Mouse (Mus musculus) limb, embryonic 12.5 days (tissue): Measurements from ENCODE around the gene Fhod1. TPM values are rescaled to one million over a fixed set of nuclear protein-coding genes. Genes with fewer than 3 reads are reported as not detected.
A peak's percentile ranks its signal among the peaks of the same experiment; 100 is the strongest.

Experiments
- ATAC-seq: fragments of 200-750 bp; cut with Nextera tagmentation; 2 replicates; pipeline ENCODE4 v1.8.0; 2017; ENCODE audit warnings: low read depth, moderate TSS enrichment; ENCODE audit not compliant: insufficient number of reproducible peaks, insufficient read depth, low FRiP score, low TSS enrichment
- H3K27ac ChIP-seq: fragments of 300-500 bp; sonication (generic); 2 replicates; pipeline ENCODE4 v1.5.1; 2016; ENCODE audit warnings: mild to moderate bottlenecking, moderate library complexity
- H3K27me3 ChIP-seq: fragments of 300-500 bp; sonication (generic); 2 replicates; pipeline ENCODE4 v1.6.1; 2016; ENCODE audit warnings: mild to moderate bottlenecking, moderate library complexity
- H3K36me3 ChIP-seq: fragments of 300-500 bp; sonication (generic); 2 replicates; pipeline ENCODE4 v1.6.1; 2016; ENCODE audit warnings: mild to moderate bottlenecking, moderate library complexity
- H3K4me1 ChIP-seq: fragments of 300-500 bp; sonication (generic); replicated peaks from 2 replicates; pipeline ENCODE4 v1.6.1; 2016
- H3K4me2 ChIP-seq: fragments of 300-500 bp; sonication (generic); 2 replicates; pipeline ENCODE4 v1.6.1; 2016; ENCODE audit warnings: mild to moderate bottlenecking, moderate library complexity
- H3K4me3 ChIP-seq: fragments of 300-500 bp; sonication (generic); replicated peaks from 2 replicates; pipeline ENCODE4 v1.5.1; 2016; ENCODE audit warnings: mild to moderate bottlenecking
- H3K9ac ChIP-seq: fragments of 300-500 bp; sonication (generic); replicated peaks from 2 replicates; pipeline ENCODE4 v1.6.1; 2016; ENCODE audit warnings: mild to moderate bottlenecking, moderate library complexity
- H3K9me3 ChIP-seq: fragments of 300-500 bp; sonication (generic); 2 replicates; pipeline ENCODE4 v1.6.1; 2016; ENCODE audit warnings: mild to moderate bottlenecking, moderate library complexity
- WGBS: fragments of 180-500 bp; shearing (Covaris S2); methylation state at CpG from one replicate; pipeline ENCODE4 v1.1.7; 2016; 5-methylcytosine and 5-hydroxymethylcytosine counted together
- polyA plus RNA-seq: library from polyadenylated mRNA; unstranded; fragments of >200 nt; fragmentation: Nextera tagmentation; extraction: Ambion mirVana; gene quantifications from 2 replicates; pipeline ENCODE4 v1.2.1, GENCODE M21; 2016

Gene Fhod1
- polyA plus RNA-seq, 1 experiment from 2014 or later = 1.6 TPM

DNA sequence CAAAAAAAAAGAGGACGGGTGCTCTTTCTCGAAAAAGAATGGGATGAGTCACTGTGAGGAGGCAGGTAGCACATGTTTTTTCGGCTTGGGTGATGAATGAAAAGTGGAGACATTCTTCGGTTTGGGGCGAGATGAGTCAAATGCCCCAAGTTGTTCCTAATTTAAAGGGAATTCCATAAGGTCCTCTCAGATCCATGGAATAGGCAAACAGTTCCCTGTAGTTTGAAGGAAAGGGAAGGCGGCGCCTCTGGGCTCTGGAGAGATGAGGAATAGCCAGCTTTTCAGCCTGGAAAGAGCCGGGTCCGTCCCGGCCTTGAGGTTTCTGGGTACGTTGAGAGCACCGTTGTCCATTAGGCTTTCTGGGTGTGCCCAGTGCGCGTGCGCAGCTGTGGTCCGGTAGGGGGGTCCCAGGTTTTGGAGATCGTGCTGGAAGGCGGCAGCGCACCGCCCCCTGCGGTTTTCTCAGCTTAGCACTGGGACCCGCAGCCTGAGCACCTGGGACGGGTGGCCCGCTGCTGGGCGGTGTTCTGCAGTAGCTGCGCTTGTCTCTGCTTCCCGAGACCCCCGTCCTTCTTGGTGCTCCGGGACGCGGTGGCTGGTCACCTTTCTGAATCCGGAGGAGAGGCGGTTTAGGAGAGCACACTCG, 820 bp upstream of the Fhod1 start, which contains the start of gene Slc9a5:
Gene Slc9a5, plus strand, starts transcription at position 394 of the 646 bp plus-strand sequence.
- ATAC-seq = peak; percentile 5; the same call in 1 of the 2 replicates
- peak within 1 kb of the TSS; percentile 83 for H3K9ac ChIP-seq
- H3K27ac ChIP-seq = peak within 1 kb of the TSS; percentile 90
- H3K4me3 ChIP-seq = peak within 1 kb of the TSS; percentile 75
- 0 out of 2 replicates have a peak, but pooled peaks cover 2% of the 10 kb centered on the region for H3K36me3 ChIP-seq
- peak within 1 kb of the TSS; percentile 94 for H3K4me2 ChIP-seq
- no peaks in the 10 kb centered on the region for H3K9me3 ChIP-seq
- WGBS = under 1% methylated on average over 34 of the region's 34 CpGs
- no peaks in the 10 kb centered on the region; the same call in 1 of the 2 replicates for H3K27me3 ChIP-seq
- H3K4me1 ChIP-seq = peaks cover 34% of the 10 kb centered on the region

DNA sequence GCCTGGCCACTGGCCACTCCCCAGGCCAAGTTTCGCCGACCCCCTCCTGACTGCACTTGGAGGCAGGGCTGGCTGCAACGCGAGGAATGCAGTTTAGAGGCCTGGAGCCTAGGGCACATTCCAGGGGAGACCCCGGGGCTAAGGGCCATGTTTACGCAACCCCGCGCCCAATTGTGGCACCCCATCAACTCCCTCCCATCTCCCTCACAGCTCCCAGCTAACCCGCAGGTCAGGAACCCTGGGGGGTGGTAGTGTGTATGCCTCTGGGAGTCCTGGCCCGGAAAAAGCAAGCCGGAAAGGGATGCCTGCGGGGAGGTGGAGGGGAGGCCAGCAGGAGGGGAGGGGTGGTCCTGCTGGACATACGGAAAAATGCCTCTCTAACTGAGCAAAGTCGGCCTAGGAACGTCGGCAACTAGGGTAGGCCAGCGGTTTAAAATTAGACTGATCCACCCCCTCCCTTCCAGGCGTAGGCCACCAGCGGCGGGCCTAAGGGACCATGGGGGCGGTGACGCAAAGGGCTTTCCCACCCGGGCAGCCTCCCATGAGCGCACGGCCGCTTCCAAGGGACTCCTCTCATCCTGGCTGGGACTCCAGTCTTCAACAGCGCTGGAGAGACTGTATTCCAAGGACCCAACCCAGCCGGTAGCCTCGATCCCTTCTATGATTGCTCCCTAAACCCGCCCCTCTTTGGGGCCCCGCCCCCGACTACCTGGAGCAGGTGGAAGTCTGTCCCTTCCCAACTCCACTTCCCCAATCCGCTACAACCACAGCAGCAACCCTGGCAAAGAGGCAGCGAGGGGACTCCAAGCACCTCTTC, 934 bp downstream of the Fhod1 start:
- H3K4me2 ChIP-seq = peak overlapping the region; percentile 94
- H3K4me1 ChIP-seq = peaks cover 32% of the 10 kb centered on the region
- peak overlapping the region; percentile 90 for H3K27ac ChIP-seq
- peak overlapping the region; percentile 70 for H3K9ac ChIP-seq
- peak overlapping the region; percentile 75 for H3K4me3 ChIP-seq
- WGBS = under 1% methylated on average over 34 of the region's 34 CpGs
- ATAC-seq = 0 out of 2 replicates have a peak, but pooled peaks have one; percentile 8
- no peaks in the 10 kb centered on the region for H3K9me3 ChIP-seq
- no peaks in the 10 kb centered on the region for H3K36me3 ChIP-seq
- no peaks in the 10 kb centered on the region; the same call in 1 of the 2 replicates for H3K27me3 ChIP-seq

DNA sequence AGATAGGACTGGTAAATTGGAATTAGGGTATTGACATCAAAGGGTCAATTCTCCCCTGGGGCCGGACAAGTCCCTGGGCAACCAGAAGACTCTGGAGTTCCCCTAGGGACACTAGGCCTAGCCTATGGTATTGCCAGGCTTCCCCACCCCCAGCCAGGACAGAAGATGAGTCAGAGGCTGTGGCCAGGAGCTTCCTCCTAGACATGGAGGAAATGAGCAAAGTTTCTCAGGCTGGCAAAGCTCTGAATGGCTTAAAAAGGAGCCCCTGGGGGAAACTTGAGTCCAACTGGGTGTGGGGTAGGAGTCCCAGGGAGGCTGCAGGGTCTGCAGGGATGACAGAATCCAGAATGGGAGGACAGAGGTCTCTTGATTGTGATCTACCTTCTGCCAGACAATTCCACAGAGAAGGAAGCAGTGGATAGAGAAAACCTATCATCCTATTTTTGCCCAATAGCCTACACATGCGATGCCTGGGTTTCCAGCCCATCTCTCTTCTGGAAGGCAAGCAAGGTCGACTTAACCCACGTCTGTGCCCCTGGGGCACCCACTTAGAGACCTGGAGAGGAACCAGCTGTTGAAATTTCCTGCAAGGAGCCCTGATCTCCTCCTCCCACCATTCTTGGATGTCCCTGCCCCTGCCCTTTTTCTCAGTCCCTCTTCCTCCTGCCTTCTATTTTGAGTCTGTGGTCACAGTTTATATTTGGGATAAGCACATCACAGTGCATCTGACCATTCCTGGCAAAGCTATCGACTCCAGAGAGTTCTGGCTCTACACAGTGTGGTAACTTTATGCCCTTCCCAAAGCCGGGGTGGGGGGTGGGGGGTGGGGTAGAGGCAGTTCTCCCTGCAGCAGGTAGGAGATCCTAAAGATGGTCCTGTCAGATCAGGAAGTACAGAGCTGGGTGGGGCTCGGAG, 2.4 kb downstream of the Fhod1 start:
- 65% methylated on average over 7 of the region's 7 CpGs for WGBS
- Histone ChIP-seq H3K36me3 (no peaks in the 10 kb centered on the region), H3K4me2 (peak overlapping the region; percentile 94), H3K9ac (no peak overlapping the region), H3K27ac (peak overlapping the region; percentile 90; the same call in 1 of the 2 replicates), H3K9me3 (no peaks in the 10 kb centered on the region), H3K4me3 (no peak overlapping the region), H3K4me1 (peaks cover 28% of the 10 kb centered on the region), H3K27me3 (no peaks in the 10 kb centered on the region)
- no peak for ATAC-seq

DNA sequence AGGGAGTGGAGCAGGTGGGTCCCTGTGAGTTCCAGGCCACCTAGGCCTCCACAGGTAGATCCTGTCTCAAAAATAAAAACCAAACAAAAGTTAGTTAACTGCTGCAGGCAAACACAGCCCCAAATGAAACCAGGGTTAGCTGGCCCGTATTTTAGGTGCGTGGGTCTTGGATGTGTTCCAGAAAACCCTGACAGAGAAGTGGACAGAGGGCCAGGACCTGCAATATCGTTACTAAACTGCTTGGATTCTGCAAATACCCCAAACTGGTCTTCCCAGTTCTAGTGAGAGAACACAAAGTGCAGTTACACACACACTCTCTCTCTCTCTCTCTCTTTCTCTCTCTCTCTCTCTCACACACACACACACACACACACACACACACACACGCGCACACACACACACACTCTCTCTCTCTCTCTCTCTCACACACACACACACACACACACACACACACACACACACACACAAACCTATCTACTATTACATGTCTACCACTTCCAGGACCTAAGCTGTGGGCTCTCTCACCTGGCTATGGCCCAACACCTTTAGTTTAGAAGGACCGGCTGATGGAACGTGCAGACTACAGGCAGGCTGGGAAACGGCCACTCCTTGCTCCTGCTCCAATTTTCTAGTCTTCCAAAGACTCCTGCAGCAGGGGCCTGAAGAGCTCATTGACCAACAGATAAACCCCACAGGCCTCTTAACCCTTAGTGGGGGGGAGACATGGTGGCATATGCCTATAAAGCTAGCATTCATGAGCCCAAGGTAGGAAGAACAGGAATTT, 3.8 kb downstream of the Fhod1 start:
- no peaks in the 10 kb centered on the region for H3K9me3 ChIP-seq
- no peaks in the 10 kb centered on the region for H3K36me3 ChIP-seq
- peaks cover 21% of the 10 kb centered on the region for H3K4me1 ChIP-seq
- no peak overlapping the region for H3K27ac ChIP-seq
- no peak overlapping the region for H3K4me3 ChIP-seq
- no peak for ATAC-seq
- no peaks in the 10 kb centered on the region for H3K27me3 ChIP-seq
- WGBS = 72% methylated on average over 8 of the region's 8 CpGs
- H3K9ac ChIP-seq = no peak overlapping the region
- no peak overlapping the region for H3K4me2 ChIP-seq

DNA sequence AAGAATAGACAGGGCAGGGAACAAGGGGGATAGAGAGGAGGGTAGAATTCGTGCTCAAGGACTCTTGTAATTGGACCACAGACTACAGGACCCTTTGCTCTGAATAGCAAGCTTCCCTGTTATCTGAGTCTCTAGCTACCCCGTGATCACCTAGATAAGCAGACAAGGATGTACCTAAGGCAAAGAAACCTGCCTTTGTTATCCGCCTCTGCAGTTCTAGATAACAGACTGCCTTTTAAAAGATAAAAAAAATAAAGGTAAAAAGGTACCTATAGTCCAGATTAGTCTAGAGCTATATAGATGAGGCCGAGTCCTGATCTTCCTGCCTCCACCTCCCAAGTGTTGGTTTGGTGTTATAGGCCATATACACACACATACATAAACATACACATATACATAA, 5.0 kb downstream of the Fhod1 start:
- Histone ChIP-seq H3K27ac (no peak overlapping the region), H3K4me1 (peaks cover 27% of the 10 kb centered on the region), H3K9me3 (no peaks in the 10 kb centered on the region), H3K27me3 (no peaks in the 10 kb centered on the region), H3K36me3 (peaks cover 8% of the 10 kb centered on the region; the same call in 1 of the 2 replicates), H3K4me2 (no peak overlapping the region), H3K4me3 (no peak overlapping the region), H3K9ac (no peak overlapping the region)
- WGBS = 85% methylated on average over 4 of the region's 4 CpGs
- ATAC-seq = no peak

DNA sequence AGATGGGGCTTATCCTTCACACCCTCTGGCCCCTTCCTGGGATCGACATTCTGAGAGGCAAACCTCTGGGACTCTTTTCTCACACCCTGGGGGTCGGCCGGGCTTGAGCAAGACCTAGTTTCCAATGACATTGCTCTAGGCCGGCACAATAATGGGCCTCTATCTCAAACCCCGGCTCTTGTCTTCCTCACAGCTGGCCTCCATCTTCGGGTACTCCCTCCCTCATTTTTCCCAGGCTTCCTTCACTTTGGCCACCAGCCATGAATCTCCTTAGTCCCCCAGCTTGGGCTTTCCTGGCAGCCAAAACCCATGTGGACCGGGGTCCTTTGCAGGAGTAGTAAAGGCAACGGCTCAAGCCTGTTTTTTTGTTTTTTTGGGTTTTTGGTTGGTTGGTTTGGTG, 6.4 kb downstream of the Fhod1 start:
- Histone ChIP-seq H3K9ac (no peak overlapping the region), H3K4me3 (no peak overlapping the region), H3K4me1 (peaks cover 20% of the 10 kb centered on the region), H3K4me2 (no peak overlapping the region), H3K27ac (no peak overlapping the region), H3K9me3 (no peaks in the 10 kb centered on the region), H3K36me3 (peaks cover 22% of the 10 kb centered on the region), H3K27me3 (0 out of 2 replicates have a peak, but pooled peaks cover 6% of the 10 kb centered on the region)
- 59% methylated on average over 8 of the region's 8 CpGs for WGBS
- ATAC-seq = no peak

DNA sequence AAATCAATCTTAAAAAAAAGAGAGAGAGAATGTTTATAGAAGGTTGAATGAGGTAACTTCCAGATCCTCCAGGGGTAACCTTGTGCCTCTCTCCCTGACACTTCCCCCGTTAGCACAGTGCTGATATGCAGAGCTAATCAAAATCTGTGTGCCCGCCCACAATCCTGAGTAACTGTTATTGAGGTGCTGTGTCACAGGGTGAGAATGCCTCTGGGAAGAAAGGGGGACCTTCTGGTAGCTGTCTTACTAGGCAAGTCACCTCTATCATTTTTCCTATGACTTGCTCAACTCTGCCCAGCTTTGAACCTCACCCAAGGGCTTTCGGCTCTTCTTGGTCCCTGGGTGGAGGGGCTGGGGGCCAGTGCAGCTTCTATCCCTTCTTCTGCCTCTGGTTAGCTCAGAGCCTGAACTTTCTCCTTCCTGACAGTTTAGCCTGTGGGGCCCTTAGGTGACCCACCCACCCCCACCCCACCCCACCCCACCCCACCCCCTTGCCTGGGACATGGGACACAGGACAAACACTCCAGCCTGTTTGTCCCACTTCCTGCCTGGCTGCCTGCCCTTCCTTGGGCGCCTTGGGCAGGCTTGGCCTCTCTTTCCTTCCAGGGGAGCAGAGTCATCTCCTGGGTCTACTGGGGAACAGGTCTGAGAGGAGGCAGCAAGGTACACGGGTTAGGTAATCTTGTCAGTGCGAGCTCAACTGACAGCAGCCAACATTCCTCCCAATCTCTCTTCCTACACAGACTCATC, 7.7 kb downstream of the Fhod1 start:
- Histone ChIP-seq H3K4me1 (peaks cover 6% of the 10 kb centered on the region), H3K4me3 (no peak overlapping the region), H3K4me2 (no peak overlapping the region), H3K36me3 (peaks cover 35% of the 10 kb centered on the region), H3K27me3 (0 out of 2 replicates have a peak, but pooled peaks cover 6% of the 10 kb centered on the region), H3K9ac (no peak overlapping the region), H3K27ac (no peak overlapping the region), H3K9me3 (no peaks in the 10 kb centered on the region)
- 81% methylated on average over 6 of the region's 6 CpGs for WGBS
- ATAC-seq = no peak

DNA sequence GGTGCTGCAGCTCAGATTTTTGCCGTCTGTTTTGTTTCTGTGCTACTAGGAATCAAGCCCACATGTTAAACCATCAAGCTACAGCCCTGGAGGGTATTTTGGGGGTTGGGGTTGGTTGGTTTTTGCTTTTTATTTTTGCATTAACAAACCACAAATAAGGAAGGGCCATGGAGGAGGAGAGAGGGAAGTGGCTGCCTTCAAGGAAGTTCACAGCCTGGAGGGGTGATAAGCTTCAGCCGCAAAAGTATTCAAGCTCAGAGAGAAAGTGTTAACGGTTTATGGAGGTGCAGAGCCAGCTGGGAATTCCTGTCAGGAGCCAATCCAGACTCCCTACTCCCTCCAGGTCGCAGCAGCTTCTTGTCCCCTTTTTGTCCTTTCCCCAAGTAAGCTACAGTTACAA, 8.8 kb downstream of the Fhod1 start:
- Histone ChIP-seq H3K4me1 (0 out of 2 replicates have a peak, but pooled peaks cover 6% of the 10 kb centered on the region), H3K27me3 (0 out of 2 replicates have a peak, but pooled peaks cover 6% of the 10 kb centered on the region), H3K4me2 (no peak overlapping the region), H3K27ac (peak overlapping the region; percentile 66; the same call in 1 of the 2 replicates), H3K9ac (peak overlapping the region; percentile 34; the same call in 1 of the 2 replicates), H3K4me3 (no peak overlapping the region), H3K9me3 (no peaks in the 10 kb centered on the region), H3K36me3 (peaks cover 46% of the 10 kb centered on the region)
- ATAC-seq = no peak
- WGBS = 16% methylated on average over 4 of the region's 4 CpGs

DNA sequence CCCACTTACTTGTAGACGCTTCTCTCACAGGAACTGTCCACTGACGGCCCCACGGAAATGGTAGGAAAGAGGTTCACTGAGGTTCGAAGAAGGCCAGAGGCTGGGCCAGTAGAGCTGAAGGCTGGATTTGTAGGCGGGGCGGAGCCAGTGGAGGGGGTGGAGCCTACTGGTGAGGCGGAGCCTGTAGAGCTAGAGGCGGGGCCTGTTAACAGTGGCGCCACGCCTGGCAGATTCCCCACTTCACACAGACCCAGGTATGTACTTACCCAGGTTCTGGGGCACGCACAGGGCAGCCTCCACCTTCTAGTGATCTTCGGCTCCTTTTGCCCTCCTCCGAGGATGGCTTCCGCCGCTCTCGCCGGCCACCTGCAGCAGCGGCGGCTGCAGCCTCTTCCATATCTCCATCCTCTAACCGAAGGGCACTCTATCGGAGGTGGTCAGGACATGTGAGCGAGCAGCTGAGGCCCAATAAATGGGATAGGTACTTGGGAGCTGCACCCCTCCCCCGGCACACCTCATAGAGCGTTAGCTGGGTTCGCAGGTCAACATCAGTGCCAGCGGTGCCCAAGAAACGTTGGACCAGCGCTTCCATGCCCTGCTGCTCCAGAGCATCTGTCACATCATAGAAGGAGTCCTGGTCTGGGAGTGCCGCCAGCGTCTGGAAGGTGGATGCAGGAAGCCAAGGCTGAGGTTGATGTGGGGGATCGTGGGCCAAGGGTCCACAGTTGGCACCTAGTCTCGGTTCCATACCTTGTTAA, 11.2 kb downstream of the Fhod1 start:
- 0 out of 2 replicates have a peak, but pooled peaks cover 6% of the 10 kb centered on the region for H3K27me3 ChIP-seq
- ATAC-seq = 0 out of 2 replicates have a peak, but pooled peaks have one; percentile 10
- 42% methylated on average over 32 of the region's 32 CpGs for WGBS

More for the DNA sequence above, 11.2 kb downstream of the Fhod1 start:
- H3K27ac ChIP-seq = no peak overlapping the region
- H3K4me2 ChIP-seq = no peak overlapping the region
- no peak overlapping the region for H3K4me3 ChIP-seq
- no peaks in the 10 kb centered on the region for H3K9me3 ChIP-seq
- H3K9ac ChIP-seq = no peak overlapping the region
- 0 out of 2 replicates have a peak, but pooled peaks cover 6% of the 10 kb centered on the region for H3K4me1 ChIP-seq
- peaks cover 71% of the 10 kb centered on the region for H3K36me3 ChIP-seq
